Mouse (Mus musculus) v-Abl transformed pro-B cells (cell line): ENCODE results near the gene Kcnma1.

ENCODE experiments used
- in situ Hi-C, 2 experiments: fragments of 400-800 bp; cut with MboI; formaldehyde crosslinking; loops; one replicate each; pipeline ENCODE4 v1.15.1; 2025; ENCODE audit not compliant: unreplicated experiment in 2 of 2

Gene Kcnma1

GRCm38 (mm10) chr14:23390768-23391167, 623.5 kb downstream of the Kcnma1 start:
- in situ Hi-C loops, result no loop called here

GRCm38 (mm10) chr14:23390161-23390560, 624.1 kb downstream of the Kcnma1 start:
- in situ Hi-C loops, result no loop called here

- in situ Hi-C loops, result no loop called here
Measured at GRCm38 (mm10) chr14:23386786-23387185, 627.5 kb downstream of the Kcnma1 start.

GRCm38 (mm10) chr14:23385776-23386608, 628.3 kb downstream of the Kcnma1 start:
- in situ Hi-C loops, result no loop called here

GRCm38 (mm10) chr14:23378351-23379087, 635.8 kb downstream of the Kcnma1 start:
- in situ Hi-C loops, result no loop called here

- in situ Hi-C loops, result no loop called here
Measured at GRCm38 (mm10) chr14:23372021-23372420, 642.3 kb downstream of the Kcnma1 start.

GRCm38 (mm10) chr14:23360491-23360995, 653.7 kb downstream of the Kcnma1 start:
- in situ Hi-C loops, result no loop called here

- in situ Hi-C loops, result no loop called here
Measured at GRCm38 (mm10) chr14:23358776-23359175, 655.5 kb downstream of the Kcnma1 start.

GRCm38 (mm10) chr14:23357529-23358278, 656.6 kb downstream of the Kcnma1 start:
- in situ Hi-C loops, result no loop called here

GRCm38 (mm10) chr14:23326786-23327185, 687.5 kb downstream of the Kcnma1 start:
- in situ Hi-C loops, result no loop called here

- in situ Hi-C loops, result no loop called here
Measured at GRCm38 (mm10) chr14:23305288-23305687, 709.0 kb downstream of the Kcnma1 start.

- in situ Hi-C loops, result no loop called here
Measured at GRCm38 (mm10) chr14:23300443-23300842, 713.8 kb downstream of the Kcnma1 start.

GRCm38 (mm10) chr14:23290634-23291033, 723.7 kb downstream of the Kcnma1 start:
- in situ Hi-C loops, result no loop called here

- in situ Hi-C loops, result no loop called here
Measured at GRCm38 (mm10) chr14:23266554-23267309, 747.6 kb downstream of the Kcnma1 start.

GRCm38 (mm10) chr14:23253154-23253553, 761.1 kb downstream of the Kcnma1 start:
- in situ Hi-C loops, result no loop called here

- in situ Hi-C loops, result no loop called here
Measured at GRCm38 (mm10) chr14:23244446-23244845, 769.8 kb downstream of the Kcnma1 start.

GRCm38 (mm10) chr14:23243857-23244256, 770.4 kb downstream of the Kcnma1 start:
- in situ Hi-C loops, result no loop called here
